Mouse (Mus musculus): Measurements from ENCODE around the gene Palm2. TPM values are rescaled to one million over a fixed set of nuclear protein-coding genes. Genes with fewer than 3 reads are reported as not detected.

Gene Palm2
- polyA plus RNA-seq, 1 experiment from 2014 or later: 1.4 TPM

- no peak for ATAC-seq (ENCODE audit: insufficient read depth, low FRiP score, low TSS enrichment)
Measured at GRCm38 (mm10) chr4:57670813-57671469, 236.9 kb downstream of the Palm2 start.

GRCm38 (mm10) chr4:57672541-57672940, 238.5 kb downstream of the Palm2 start:
- H3K9me3 ChIP-seq (ENCODE audit: control insufficient read depth, low read length): no peaks in the 10 kb centered on the region
- ATAC-seq (ENCODE audit: insufficient read depth, low FRiP score, low TSS enrichment) (no peak), DNase-seq (ENCODE audit: low spot score) (no peak)
- H3K27me3 ChIP-seq (ENCODE audit: control insufficient read depth, insufficient read depth, low read length): no peaks in the 10 kb centered on the region
- H3K9ac ChIP-seq (ENCODE audit: low read length): no peak overlapping the region
- WGBS: 81% methylated on average over 4 of the region's 4 CpGs
- H3K4me2 ChIP-seq (ENCODE audit: low read depth): no peak overlapping the region
- no peak overlapping the region for H3K4me3 ChIP-seq (ENCODE audit: low read depth, low read length)
- no peak overlapping the region for H3K27ac ChIP-seq (ENCODE audit: low read depth, low read length)
- no peaks in the 10 kb centered on the region for H3K36me3 ChIP-seq (ENCODE audit: control insufficient read depth, insufficient read depth, low read length)
- H3K4me1 ChIP-seq (ENCODE audit: control insufficient read depth, insufficient read depth, low read length): no peaks in the 10 kb centered on the region

More at GRCm38 (mm10) chr4:57670813-57671469, 236.9 kb downstream of the Palm2 start:
- 74% methylated on average over 7 of the region's 7 CpGs for WGBS
- no peak overlapping the region for H3K27ac ChIP-seq (ENCODE audit: low read depth, low read length)
- no peak overlapping the region for H3K4me2 ChIP-seq (ENCODE audit: low read depth)
- H3K36me3 ChIP-seq (ENCODE audit: control insufficient read depth, insufficient read depth, low read length): no peaks in the 10 kb centered on the region
- H3K9me3 ChIP-seq (ENCODE audit: control insufficient read depth, low read length): no peaks in the 10 kb centered on the region
- H3K27me3 ChIP-seq (ENCODE audit: control insufficient read depth, insufficient read depth, low read length): no peaks in the 10 kb centered on the region
- H3K9ac ChIP-seq (ENCODE audit: low read length): no peak overlapping the region
- no peaks in the 10 kb centered on the region for H3K4me1 ChIP-seq (ENCODE audit: control insufficient read depth, insufficient read depth, low read length)
- H3K4me3 ChIP-seq (ENCODE audit: low read depth, low read length): no peak overlapping the region
- no peak for DNase-seq (ENCODE audit: low spot score)

- WGBS: 15% methylated on average over 12 of the region's 12 CpGs
- Histone ChIP-seq H3K4me3 (ENCODE audit: low read depth, low read length) (no peak overlapping the region), H3K36me3 (ENCODE audit: control insufficient read depth, insufficient read depth, low read length) (no peaks in the 10 kb centered on the region), H3K4me2 (ENCODE audit: low read depth) (peak overlapping the region; percentile 41), H3K9ac (ENCODE audit: low read length) (peak overlapping the region; percentile 45), H3K4me1 (ENCODE audit: control insufficient read depth, insufficient read depth, low read length) (no peaks in the 10 kb centered on the region), H3K27ac (ENCODE audit: low read depth, low read length) (peak overlapping the region; percentile 17; the same call in 1 of the 2 replicates), H3K27me3 (ENCODE audit: control insufficient read depth, insufficient read depth, low read length) (no peaks in the 10 kb centered on the region), H3K9me3 (ENCODE audit: control insufficient read depth, low read length) (no peaks in the 10 kb centered on the region)
- ATAC-seq (ENCODE audit: insufficient read depth, low FRiP score, low TSS enrichment) (peak; percentile 60; the same call in 1 of the 2 replicates), DNase-seq (ENCODE audit: low spot score) (peak; percentile 88)
Measured at GRCm38 (mm10) chr4:57672996-57673906, 239.2 kb downstream of the Palm2 start.

DNA sequence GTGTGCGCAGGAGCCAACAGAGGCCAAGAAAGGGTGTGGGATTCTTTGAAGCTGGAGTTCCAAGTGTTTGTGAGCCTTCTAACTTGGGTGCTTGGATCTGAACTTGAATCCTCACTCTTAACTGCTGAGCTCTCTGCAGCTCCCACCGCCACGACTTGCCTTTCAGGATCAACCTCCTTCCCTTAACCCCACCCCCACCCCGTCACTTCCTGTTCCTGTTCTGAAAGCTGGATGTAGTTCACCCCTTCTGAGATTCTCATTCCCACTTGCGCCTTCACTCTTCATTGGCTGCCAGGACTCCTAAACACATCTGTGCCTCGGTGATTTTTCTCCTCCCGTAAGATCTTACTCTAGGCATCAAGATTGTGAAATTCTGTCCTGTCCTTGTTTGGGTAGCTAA, 240.3 kb downstream of the Palm2 start:
- H3K4me1 ChIP-seq (ENCODE audit: control insufficient read depth, insufficient read depth, low read length): no peaks in the 10 kb centered on the region
- DNase-seq (ENCODE audit: low spot score) (no peak), ATAC-seq (ENCODE audit: insufficient read depth, low FRiP score, low TSS enrichment) (no peak)
- no peaks in the 10 kb centered on the region for H3K36me3 ChIP-seq (ENCODE audit: control insufficient read depth, insufficient read depth, low read length)
- no peak overlapping the region for H3K9ac ChIP-seq (ENCODE audit: low read length)
- H3K27ac ChIP-seq (ENCODE audit: low read depth, low read length): no peak overlapping the region
- H3K4me3 ChIP-seq (ENCODE audit: low read depth, low read length): no peak overlapping the region
- H3K27me3 ChIP-seq (ENCODE audit: control insufficient read depth, insufficient read depth, low read length): no peaks in the 10 kb centered on the region
- H3K9me3 ChIP-seq (ENCODE audit: control insufficient read depth, low read length): no peaks in the 10 kb centered on the region
- WGBS: 79% methylated on average over 7 of the region's 7 CpGs
- no peak overlapping the region for H3K4me2 ChIP-seq (ENCODE audit: low read depth)

GRCm38 (mm10) chr4:57675387-57675786, 241.3 kb downstream of the Palm2 start:
- H3K9ac ChIP-seq (ENCODE audit: low read length): 0 out of 2 replicates have a peak overlapping the region, but pooled peaks have one; percentile 26
- H3K9me3 ChIP-seq (ENCODE audit: control insufficient read depth, low read length): no peaks in the 10 kb centered on the region
- H3K4me2 ChIP-seq (ENCODE audit: low read depth): peak overlapping the region; percentile 34
- no peak overlapping the region for H3K27ac ChIP-seq (ENCODE audit: low read depth, low read length)
- DNase-seq (ENCODE audit: low spot score): peak; percentile 50
- 3% methylated on average over 13 of the region's 13 CpGs for WGBS
- H3K36me3 ChIP-seq (ENCODE audit: control insufficient read depth, insufficient read depth, low read length): no peaks in the 10 kb centered on the region
- ATAC-seq (ENCODE audit: insufficient read depth, low FRiP score, low TSS enrichment): 0 out of 2 replicates have a peak, but pooled peaks have one; percentile 10
- no peak overlapping the region for H3K4me3 ChIP-seq (ENCODE audit: low read depth, low read length)
- no peaks in the 10 kb centered on the region for H3K4me1 ChIP-seq (ENCODE audit: control insufficient read depth, insufficient read depth, low read length)
- no peaks in the 10 kb centered on the region for H3K27me3 ChIP-seq (ENCODE audit: control insufficient read depth, insufficient read depth, low read length)

GRCm38 (mm10) chr4:57677916-57678315, 243.9 kb downstream of the Palm2 start:
- Histone ChIP-seq H3K27ac (ENCODE audit: low read depth, low read length) (no peak overlapping the region), H3K4me3 (ENCODE audit: low read depth, low read length) (no peak overlapping the region), H3K9ac (ENCODE audit: low read length) (no peak overlapping the region), H3K27me3 (ENCODE audit: control insufficient read depth, insufficient read depth, low read length) (no peaks in the 10 kb centered on the region), H3K4me1 (ENCODE audit: control insufficient read depth, insufficient read depth, low read length) (no peaks in the 10 kb centered on the region), H3K4me2 (ENCODE audit: low read depth) (no peak overlapping the region), H3K36me3 (ENCODE audit: control insufficient read depth, insufficient read depth, low read length) (no peaks in the 10 kb centered on the region), H3K9me3 (ENCODE audit: control insufficient read depth, low read length) (no peaks in the 10 kb centered on the region)
- DNase-seq (ENCODE audit: low spot score) (no peak), ATAC-seq (ENCODE audit: insufficient read depth, low FRiP score, low TSS enrichment) (no peak)
- 87% methylated on average over 12 of the region's 12 CpGs for WGBS

DNA sequence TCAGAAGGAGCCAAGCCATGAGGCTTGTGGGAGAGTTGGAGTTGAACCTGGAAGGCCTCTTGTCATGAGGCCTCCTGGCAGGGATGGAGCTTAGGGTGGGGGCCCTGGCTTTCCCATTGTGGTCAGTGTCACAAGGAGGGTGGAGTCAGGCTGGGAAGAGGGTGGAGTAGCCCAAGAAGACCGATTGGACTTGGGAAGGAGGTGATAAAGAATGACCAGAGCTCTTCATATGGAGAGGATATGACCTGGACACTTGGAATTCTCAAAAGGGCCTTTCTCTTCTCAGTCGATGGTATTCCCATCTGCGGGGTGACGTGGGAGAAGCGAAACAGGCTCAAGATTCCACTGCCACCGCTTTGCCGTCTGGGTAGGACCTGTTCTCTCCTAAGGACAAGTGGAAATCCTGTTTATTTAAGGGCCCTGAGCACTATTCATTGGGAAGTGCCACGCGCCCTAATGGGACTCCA, 245.0 kb downstream of the Palm2 start:
- Histone ChIP-seq H3K9me3 (ENCODE audit: control insufficient read depth, low read length) (no peaks in the 10 kb centered on the region), H3K27ac (ENCODE audit: low read depth, low read length) (no peak overlapping the region), H3K4me3 (ENCODE audit: low read depth, low read length) (no peak overlapping the region), H3K36me3 (ENCODE audit: control insufficient read depth, insufficient read depth, low read length) (no peaks in the 10 kb centered on the region), H3K27me3 (ENCODE audit: control insufficient read depth, insufficient read depth, low read length) (no peaks in the 10 kb centered on the region), H3K9ac (ENCODE audit: low read length) (no peak overlapping the region), H3K4me2 (ENCODE audit: low read depth) (no peak overlapping the region), H3K4me1 (ENCODE audit: control insufficient read depth, insufficient read depth, low read length) (no peaks in the 10 kb centered on the region)
- 80% methylated on average over 9 of the region's 9 CpGs for WGBS
- ATAC-seq (ENCODE audit: insufficient read depth, low FRiP score, low TSS enrichment): no peak
- no peak for DNase-seq (ENCODE audit: low spot score)

- WGBS: 59% methylated on average over 12 of the region's 12 CpGs
- Histone ChIP-seq H3K27me3 (ENCODE audit: control insufficient read depth, insufficient read depth, low read length) (no peaks in the 10 kb centered on the region), H3K36me3 (ENCODE audit: control insufficient read depth, insufficient read depth, low read length) (no peaks in the 10 kb centered on the region), H3K4me2 (ENCODE audit: low read depth) (no peak overlapping the region), H3K27ac (ENCODE audit: low read depth, low read length) (no peak overlapping the region), H3K9me3 (ENCODE audit: control insufficient read depth, low read length) (no peaks in the 10 kb centered on the region), H3K9ac (ENCODE audit: low read length) (no peak overlapping the region), H3K4me1 (ENCODE audit: control insufficient read depth, insufficient read depth, low read length) (no peaks in the 10 kb centered on the region), H3K4me3 (ENCODE audit: low read depth, low read length) (no peak overlapping the region)
- ATAC-seq (ENCODE audit: insufficient read depth, low FRiP score, low TSS enrichment): no peak
- DNase-seq (ENCODE audit: low spot score): no peak
Measured at GRCm38 (mm10) chr4:57680186-57680585, 246.1 kb downstream of the Palm2 start.

All from neural tube, embryonic 11.5 days (tissue).